Mouse (Mus musculus): Measurements from ENCODE around the gene Lrrc58.

DNA sequence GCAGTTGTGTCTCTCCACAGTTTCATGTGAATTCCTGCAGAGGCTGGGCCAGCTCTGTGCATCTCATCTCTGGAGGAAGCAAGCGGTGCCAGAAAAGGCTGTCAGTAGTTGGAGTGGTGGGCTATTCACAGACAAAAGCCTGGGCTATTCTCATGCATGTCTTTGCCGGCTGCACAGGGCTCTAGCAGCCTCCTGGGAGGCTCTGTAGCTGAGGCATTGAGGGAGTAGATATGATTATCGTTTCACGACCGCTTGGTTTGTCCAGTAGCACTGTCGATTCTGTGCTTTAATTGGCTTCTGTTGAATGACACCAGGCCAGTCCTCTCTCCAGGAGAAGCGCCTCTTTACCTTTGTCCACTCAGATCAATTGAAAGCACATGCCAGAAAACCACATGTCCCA lies 57.9 kb downstream of the Lrrc58 start:
- TF ChIP-seq POLR2A (IDR thresholded peaks at IDR 0.05; ENCODE audit: low read depth, low read length) (no peak), CTCF (IDR thresholded peaks at IDR 0.05; ENCODE audit: extremely low read depth, insufficient read depth, insufficient read length, insufficient replicate concordance) (no peak)

Measured in spleen, adult 2 months (tissue).